Mouse (Mus musculus) neutrophil, adult 65 days (primary cell): Measurements from ENCODE around the gene Zfp979. TPM values are rescaled to one million over a fixed set of nuclear protein-coding genes. Genes with fewer than 3 reads are reported as not detected.

Experiments used
- total RNA-seq: library from RNA; stranded (reverse); gene quantifications from 2 replicates; pipeline ENCODE4 v1.2.4, GENCODE M21; 2023

Gene Zfp979
- total RNA-seq: 0.25 TPM in 1 of 2 replicates, not detected in the other

DNA sequence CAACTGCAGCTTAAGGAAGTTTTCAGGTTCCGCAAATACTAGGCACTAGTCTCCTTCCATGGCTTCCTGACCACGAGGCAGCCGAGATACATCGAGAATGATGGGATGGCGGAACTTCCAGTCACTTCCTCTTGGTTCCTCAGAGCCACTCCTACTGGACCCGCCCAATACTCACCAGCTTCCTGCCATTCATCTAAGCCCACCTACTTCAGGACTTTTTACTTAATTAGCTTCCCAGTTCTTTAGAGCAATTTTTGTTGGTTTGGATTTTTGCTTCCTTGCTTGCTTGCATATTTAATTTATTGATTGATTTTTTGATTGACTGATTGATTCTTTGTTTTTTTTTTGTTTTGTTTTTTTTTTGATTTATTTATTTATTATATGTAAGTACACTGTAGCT lies at the start of gene Zfp979:
Gene Zfp979, minus strand, starts transcription at position 101 of the 400 bp plus-strand sequence.

Other genes starting within 250 kb of the Zfp979 start
- gene Zfp982, start 150.1 kb downstream of the Zfp979 start, total RNA-seq: 0.32 TPM in 1 of 2 replicates, not detected in the other
- 0.11 and 0.38 TPM in 2 replicates for gene Gm16503, start 102.3 kb downstream of the Zfp979 start, total RNA-seq
- gene Zfp985, start 89.2 kb downstream of the Zfp979 start, total RNA-seq: 0.41 TPM in 1 of 2 replicates, not detected in the other
- not detected in 2 replicates for gene Zfp534, start 60.0 kb upstream of the Zfp979 start, total RNA-seq
- gene Zfp984, start 167.3 kb upstream of the Zfp979 start, total RNA-seq: 7.7 and 8.7 TPM in 2 replicates
- gene Zfp933, start 205.9 kb upstream of the Zfp979 start, total RNA-seq: 1.6 and 2.9 TPM in 2 replicates
- 25.1 and 38.1 TPM in 2 replicates for gene Miip, start 226.3 kb upstream of the Zfp979 start, total RNA-seq
- gene Fv1, start 226.5 kb upstream of the Zfp979 start, total RNA-seq: 3.2 and 4.5 TPM in 2 replicates